Mouse (Mus musculus) stomach, postnatal 0 days (tissue): ENCODE results near the gene Morf4l1. TPM values are rescaled to one million over a fixed set of nuclear protein-coding genes. Genes with fewer than 3 reads are reported as not detected.

Source experiments
- ATAC-seq: fragments of 200-750 bp; cut with Nextera tagmentation; 2 replicates; pipeline ENCODE4 v1.8.0; 2017; ENCODE audit not compliant: low FRiP score, low TSS enrichment
- DNase-seq: peaks from one replicate; pipeline ENCODE4 v3.0.0-alpha.2; 2016; ENCODE audit warnings: low spot score
- H3K27ac ChIP-seq: fragments of 300-500 bp; sonication (generic); replicated peaks from 2 replicates; pipeline ENCODE4 v1.5.1; 2014; ENCODE audit warnings: mild to moderate bottlenecking, control low read depth
- H3K27me3 ChIP-seq: fragments of 300-500 bp; sonication (generic); 2 replicates; pipeline ENCODE4 v1.6.1; 2014; ENCODE audit warnings: low read length; ENCODE audit not compliant: control insufficient read depth, insufficient read depth
- H3K36me3 ChIP-seq: fragments of 300-500 bp; sonication (generic); 2 replicates; pipeline ENCODE4 v1.6.1; 2014; ENCODE audit warnings: low read length, mixed read lengths; ENCODE audit not compliant: control insufficient read depth, insufficient read depth
- H3K4me1 ChIP-seq: fragments of 300-500 bp; sonication (generic); replicated peaks from 2 replicates; pipeline ENCODE4 v1.6.1; 2014; ENCODE audit warnings: antibody characterized with exemption; ENCODE audit not compliant: control insufficient read depth, insufficient read depth
- H3K4me2 ChIP-seq: fragments of 300-500 bp; sonication (generic); replicated peaks from 2 replicates; pipeline ENCODE4 v1.6.1; 2014; ENCODE audit warnings: low read depth, mild to moderate bottlenecking, control low read depth, moderate library complexity
- H3K4me3 ChIP-seq: fragments of 300-500 bp; sonication (generic); 2 replicates; pipeline ENCODE4 v1.5.1; 2014; ENCODE audit warnings: low read depth, low read length, control low read depth
- H3K9ac ChIP-seq: fragments of 300-500 bp; sonication (generic); 2 replicates; pipeline ENCODE4 v1.6.1; 2014; ENCODE audit warnings: mild to moderate bottlenecking, low read length, control low read depth, mixed read lengths
- H3K9me3 ChIP-seq: fragments of 300-500 bp; sonication (generic); 2 replicates; pipeline ENCODE4 v1.6.1; 2016; ENCODE audit warnings: low read length; ENCODE audit not compliant: control insufficient read depth
- CTCF ChIP-seq: IDR thresholded peaks from 2 replicates; pipeline ENCODE4 v1.5.1; 2016; ENCODE audit warnings: antibody characterized with exemption, low read depth, mild to moderate bottlenecking, moderate library complexity
- EP300 ChIP-seq: optimal IDR thresholded peaks from 2 replicates; pipeline ENCODE3; 2016; ENCODE audit warnings: antibody characterized with exemption
- WGBS: fragments of 180-500 bp; shearing (Covaris S2); extraction: QIAGEN DNeasy Blood & Tissue Kit; methylation state at CpG from one replicate; pipeline ENCODE4 v1.1.7; 2014; 5-methylcytosine and 5-hydroxymethylcytosine counted together
- polyA plus RNA-seq: library from polyadenylated mRNA; unstranded; fragments of >200 nt; fragmentation: Nextera tagmentation; extraction: Ambion mirVana; gene quantifications from 2 replicates; pipeline ENCODE4 v1.2.1, GENCODE M21; 2015

Morf4l1 gene
- polyA plus RNA-seq, 1 experiment from 2014 or later = 225 TPM

DNA sequence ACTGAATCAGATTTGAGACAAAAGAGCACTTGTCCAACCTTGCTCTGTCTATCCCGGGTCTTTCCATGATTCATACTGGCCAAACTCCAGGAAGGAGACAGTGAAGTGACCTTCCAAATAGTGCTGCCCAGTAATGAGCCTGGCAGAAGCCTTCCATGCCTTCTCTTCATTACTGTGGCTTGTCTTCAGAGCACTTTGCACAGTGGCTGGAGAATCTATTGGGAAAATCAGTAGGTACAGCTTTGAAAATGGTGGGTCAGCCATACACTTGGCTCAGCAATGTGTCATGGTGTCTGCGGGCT, 54.0 kb downstream of the Morf4l1 start:
- no peak for TF ChIP-seq CTCF
- no peak for TF ChIP-seq EP300
- DNase-seq (no peak), ATAC-seq (no peak)
- WGBS = 69% methylated on average over 2 of the region's 2 CpGs
- H3K4me3 ChIP-seq = no peak overlapping the region
- no peak overlapping the region for H3K9ac ChIP-seq
- H3K4me1 ChIP-seq = no peaks in the 10 kb centered on the region
- no peaks in the 10 kb centered on the region for H3K9me3 ChIP-seq
- no peak overlapping the region for H3K4me2 ChIP-seq
- H3K27ac ChIP-seq = no peak overlapping the region
- no peaks in the 10 kb centered on the region for H3K36me3 ChIP-seq
- no peaks in the 10 kb centered on the region for H3K27me3 ChIP-seq

DNA sequence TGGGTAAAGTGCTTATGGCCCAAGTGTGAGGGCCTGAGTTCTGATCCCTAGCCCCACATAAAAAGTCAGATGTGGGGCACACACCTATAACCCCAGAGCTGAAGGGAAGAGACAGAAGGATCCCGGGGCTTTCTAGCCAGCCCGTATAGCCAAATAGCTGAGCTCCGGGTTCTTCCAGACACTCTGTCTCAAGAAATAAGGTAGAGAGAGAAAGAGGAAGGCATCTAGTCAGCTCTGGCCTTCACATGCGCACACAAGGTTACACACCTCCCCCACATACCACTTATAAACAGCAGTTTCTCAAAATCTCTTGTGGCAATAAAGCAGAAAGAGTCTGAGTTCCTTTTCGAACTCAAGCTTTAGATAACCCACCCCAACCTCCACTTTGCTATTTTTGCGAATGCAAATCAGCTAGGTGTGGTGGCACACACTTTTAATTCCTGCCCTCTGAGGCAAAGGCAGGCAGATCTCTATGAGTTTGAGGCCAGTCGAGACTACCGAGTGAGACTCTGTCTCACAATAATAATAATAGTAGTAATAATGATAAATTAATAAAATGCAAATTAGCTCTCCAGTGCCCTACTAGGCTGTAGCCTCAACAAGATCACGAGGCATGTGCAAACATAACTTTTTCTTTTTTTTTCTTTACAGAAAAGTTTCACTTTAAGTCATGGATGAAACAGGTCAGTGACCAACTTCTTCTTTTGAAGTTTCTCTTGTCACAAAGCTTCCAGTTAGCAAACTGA, 54.6 kb downstream of the Morf4l1 start:
- H3K4me2 ChIP-seq = no peak overlapping the region
- no peak overlapping the region for H3K27ac ChIP-seq
- no peaks in the 10 kb centered on the region for H3K9me3 ChIP-seq
- no peak overlapping the region for H3K9ac ChIP-seq
- DNase-seq (no peak), ATAC-seq (no peak)
- no peaks in the 10 kb centered on the region for H3K27me3 ChIP-seq
- 71% methylated on average over 9 of the region's 9 CpGs for WGBS
- no peak overlapping the region for H3K4me3 ChIP-seq
- TF ChIP-seq EP300 (no peak), CTCF (no peak)
- H3K4me1 ChIP-seq = no peaks in the 10 kb centered on the region
- H3K36me3 ChIP-seq = no peaks in the 10 kb centered on the region

GRCm38 (mm10) chr9:90056716-90057115, 57.9 kb downstream of the Morf4l1 start:
- Histone ChIP-seq H3K4me3 (no peak overlapping the region), H3K27ac (no peak overlapping the region), H3K27me3 (no peaks in the 10 kb centered on the region), H3K36me3 (no peaks in the 10 kb centered on the region), H3K4me1 (no peaks in the 10 kb centered on the region), H3K4me2 (no peak overlapping the region), H3K9ac (no peak overlapping the region), H3K9me3 (no peaks in the 10 kb centered on the region)
- DNase-seq = no peak
- ATAC-seq = no peak
- TF ChIP-seq EP300 = no peak
- no peak for TF ChIP-seq CTCF
- 93% methylated on average over 2 of the region's 2 CpGs for WGBS

- no peak overlapping the region for H3K9ac ChIP-seq
- H3K4me1 ChIP-seq = no peaks in the 10 kb centered on the region
- no peak for DNase-seq
- no peaks in the 10 kb centered on the region for H3K9me3 ChIP-seq
- peak overlapping the region; percentile 61; the same call in 1 of the 2 replicates for H3K4me3 ChIP-seq
- H3K36me3 ChIP-seq = no peaks in the 10 kb centered on the region
- no peak for TF ChIP-seq EP300
- no peak for TF ChIP-seq CTCF
- 79% methylated on average over 3 of the region's 3 CpGs for WGBS
- H3K4me2 ChIP-seq = peak overlapping the region; percentile 78
- no peak for ATAC-seq
- no peaks in the 10 kb centered on the region for H3K27me3 ChIP-seq
- no peak overlapping the region for H3K27ac ChIP-seq
Measured at GRCm38 (mm10) chr9:90055911-90056310, 58.7 kb downstream of the Morf4l1 start.

DNA sequence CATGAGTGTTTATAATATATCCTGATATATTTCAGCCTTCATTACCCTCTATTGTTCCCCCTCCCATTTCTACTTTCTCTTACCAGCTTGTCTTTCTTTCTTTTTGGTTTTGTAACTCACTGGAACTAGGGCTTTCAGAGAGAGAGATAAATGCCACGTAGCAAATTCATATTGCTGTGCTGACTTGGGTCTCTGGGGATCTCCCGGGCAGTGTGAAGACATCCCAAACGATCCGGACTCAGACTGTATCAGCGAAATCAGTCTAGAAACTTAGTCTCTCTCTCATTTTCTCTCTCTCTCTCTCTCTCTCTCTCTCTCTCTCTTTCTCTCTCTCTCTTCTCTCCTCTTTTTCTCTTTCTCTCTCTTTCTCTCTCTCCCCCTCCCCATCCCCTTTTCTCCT, 59.2 kb downstream of the Morf4l1 start:
- Histone ChIP-seq H3K27me3 (no peaks in the 10 kb centered on the region), H3K9me3 (no peaks in the 10 kb centered on the region), H3K27ac (no peak overlapping the region), H3K36me3 (no peaks in the 10 kb centered on the region), H3K4me3 (peak overlapping the region; percentile 61), H3K4me2 (peak overlapping the region; percentile 78), H3K9ac (no peak overlapping the region), H3K4me1 (no peaks in the 10 kb centered on the region)
- DNase-seq = no peak
- TF ChIP-seq CTCF (no peak), EP300 (no peak)
- WGBS = 45% methylated on average over 5 of the region's 5 CpGs
- no peak for ATAC-seq

GRCm38 (mm10) chr9:90054371-90055145, 60.0 kb downstream of the Morf4l1 start:
- H3K9me3 ChIP-seq = no peaks in the 10 kb centered on the region
- H3K4me2 ChIP-seq = peak overlapping the region; percentile 78
- no peaks in the 10 kb centered on the region for H3K36me3 ChIP-seq
- H3K27me3 ChIP-seq = no peaks in the 10 kb centered on the region
- under 1% methylated on average over 34 of the region's 37 CpGs for WGBS
- no peaks in the 10 kb centered on the region for H3K4me1 ChIP-seq
- ATAC-seq (peak; percentile 98), DNase-seq (peak; percentile 89)
- peak overlapping the region; percentile 61 for H3K4me3 ChIP-seq
- H3K27ac ChIP-seq = peak overlapping the region; percentile 79
- TF ChIP-seq EP300 = no peak
- peak; percentile 77 for TF ChIP-seq CTCF
- peak overlapping the region; percentile 73 for H3K9ac ChIP-seq
